ENCODE assay signal across 8 mouse cellular contexts in genomic region chr8:71595862-71596261, GRCm38 (mm10). TPM values are rescaled to one million over a fixed set of nuclear protein-coding genes. Genes with fewer than 3 reads are reported as not detected.
DNase-seq lines count a peak whose midpoint lies in the region; ATAC-seq and TF ChIP-seq lines count a peak whose summit lies in the region.

No protein-coding gene starts in this region.

- H3K9me3 ChIP-seq in embryonic facial prominence, embryonic 14.5 days (ENCODE audit: control insufficient read depth, low read length): no peaks in the 10 kb centered on the region
- no peaks in the 10 kb centered on the region for H3K9me3 ChIP-seq in kidney, embryonic 16.5 days (ENCODE audit: low read length)

- H3K79me2 ChIP-seq in myocyte (ENCODE audit: control insufficient read depth, insufficient read depth): peaks cover 8% of the 10 kb centered on the region

- H3K36me3 ChIP-seq in embryonic facial prominence, embryonic 14.5 days (ENCODE audit: control insufficient read depth, insufficient read depth, low read length): peaks cover 10% of the 10 kb centered on the region; the same call in 1 of the 2 replicates
- H3K36me3 ChIP-seq in kidney, embryonic 16.5 days (ENCODE audit: insufficient read depth, low read length): peaks cover 6% of the 10 kb centered on the region; the same call in 1 of the 2 replicates
- H3K36me3 ChIP-seq in myocyte (ENCODE audit: control insufficient read depth, insufficient read depth): no peaks in the 10 kb centered on the region

- H3K4me1 ChIP-seq in embryonic facial prominence, embryonic 14.5 days (ENCODE audit: control insufficient read depth, insufficient read depth, low read length): peaks cover 12% of the 10 kb centered on the region
- H3K4me1 ChIP-seq in kidney, embryonic 16.5 days (ENCODE audit: insufficient read depth, low read length): peaks cover 18% of the 10 kb centered on the region

- no peak overlapping the region for H3K27ac ChIP-seq in embryonic facial prominence, embryonic 14.5 days (replicated peaks; ENCODE audit: low read depth, low read length)
- H3K27ac ChIP-seq in kidney, embryonic 16.5 days (ENCODE audit: low read length): no peak overlapping the region

- 0 out of 2 replicates have a peak overlapping the region, but pooled peaks have one; percentile 9 for H3K9ac ChIP-seq in embryonic facial prominence, embryonic 14.5 days (ENCODE audit: low read depth, low read length)
- no peak overlapping the region for H3K9ac ChIP-seq in kidney, embryonic 16.5 days (replicated peaks; ENCODE audit: low read length)

- DNase-seq in 3T3-L1 (ENCODE audit: low read depth, low spot score) (peak; percentile 77), liver (peak; percentile 89)
- peak; percentile 85 to 88 for DNase-seq in adrenal gland, postnatal 4 days (ENCODE audit: low spot score in 2 of 2)
- peak; percentile 85 for DNase-seq in embryonic facial prominence, embryonic 14.5 days (ENCODE audit: low spot score)
- DNase-seq in heart, adult 9 months (ENCODE audit: low spot score in 2 of 2): peak; percentile 65 to 84
- peak; percentile 87 for DNase-seq in spleen, postnatal 36 days (ENCODE audit: low spot score in 2 of 2)

- H3ac ChIP-seq in myocyte (ENCODE audit: control insufficient read depth, insufficient read length): no peak overlapping the region

- peak overlapping the region; percentile 13; the same call in 1 of the 2 replicates for H3K4me2 ChIP-seq in embryonic facial prominence, embryonic 14.5 days (ENCODE audit: low read depth, low read length)
- no peak overlapping the region for H3K4me2 ChIP-seq in kidney, embryonic 16.5 days (replicated peaks; ENCODE audit: low read depth, low read length)
- H3K4me2 ChIP-seq in myocyte (ENCODE audit: low read depth): no peak overlapping the region

- peak; percentile 35 for TF ChIP-seq POLR2A in myocyte (IDR thresholded peaks at IDR 0.05; ENCODE audit: insufficient read length, low read depth)

- no peak overlapping the region for H3K4me3 ChIP-seq in embryonic facial prominence, embryonic 14.5 days (ENCODE audit: low read depth, low read length)
- H3K4me3 ChIP-seq in kidney, embryonic 16.5 days (ENCODE audit: low read length): no peak overlapping the region
- no peak overlapping the region for H3K4me3 ChIP-seq in myocyte

- WGBS in embryonic facial prominence, embryonic 14.5 days: 9% methylated on average over 27 of the region's 27 CpGs
- 10% methylated on average over 26 of the region's 27 CpGs for WGBS in kidney, embryonic 16.5 days

- H3K27me3 ChIP-seq in embryonic facial prominence, embryonic 14.5 days (replicated peaks; ENCODE audit: control insufficient read depth, insufficient read depth, low read length): peaks cover 4% of the 10 kb centered on the region
- H3K27me3 ChIP-seq in kidney, embryonic 16.5 days (ENCODE audit: insufficient read depth, low read length): peaks cover 6% of the 10 kb centered on the region; the same call in 1 of the 2 replicates
- no peaks in the 10 kb centered on the region for H3K27me3 ChIP-seq in myocyte (ENCODE audit: control insufficient read depth, insufficient read depth, insufficient read length)

- ATAC-seq in embryonic facial prominence, embryonic 14.5 days (ENCODE audit: low read depth): peak; percentile 26
- ATAC-seq in kidney, embryonic 16.5 days (ENCODE audit: low FRiP score, low TSS enrichment): peak; percentile 3; the same call in 1 of the 2 replicates

TF ChIP-seq in myocyte, 11 proteins besides CTCF, POLR2A, EP300 and RAD21:
- TF ChIP-seq USF1 (IDR thresholded peaks at IDR 0.05; ENCODE audit: low read depth) (no peak), MYOD1 (IDR thresholded peaks at IDR 0.05; ENCODE audit: control insufficient read depth in 1 of 3, insufficient read length in 2 of 3, low read depth in 2 of 3) (peak in 2 of 3 experiments; percentile 27 to 39), TCF12 (IDR thresholded peaks at IDR 0.05; ENCODE audit: insufficient read depth, poor library complexity, severe bottlenecking) (no peak), CEBPB (IDR thresholded peaks at IDR 0.05; ENCODE audit: insufficient read depth, poor library complexity, severe bottlenecking) (no peak), E2F4 (IDR thresholded peaks at IDR 0.05; ENCODE audit: insufficient read depth) (no peak), REST (IDR thresholded peaks at IDR 0.05; ENCODE audit: insufficient read depth, insufficient read length) (no peak), SRF (IDR thresholded peaks at IDR 0.05; ENCODE audit: control insufficient read depth, insufficient read length, low read depth) (no peak), POLR2AphosphoS2 (IDR thresholded peaks at IDR 0.05; ENCODE audit: insufficient read length, low read depth) (peak; percentile 80), MYOG (IDR thresholded peaks at IDR 0.05; ENCODE audit: control insufficient read depth in 1 of 3, insufficient read depth in 1 of 3, insufficient read length in 2 of 3, low read depth in 2 of 3) (peak in 2 of 3 experiments; percentile 59 to 77), TCF3 (IDR thresholded peaks at IDR 0.05; ENCODE audit: insufficient read length, low read depth) (no peak), MAX (IDR thresholded peaks at IDR 0.05; ENCODE audit: low read depth) (no peak)

RNA-seq across cellular contexts. Expression of gene Fam129c, which starts 1.6 kb away (rescaled TPM):
- 1 to 10 TPM; 3.4 to 4.3 TPM for total RNA-seq in adrenal gland, postnatal 4 days (2021)
- polyA plus RNA-seq in embryonic facial prominence, embryonic 14.5 days (2014; fragmentation: Nextera tagmentation; extraction: Ambion mirVana): 2.3 and 3.5 TPM in 2 replicates
- polyA plus RNA-seq in kidney, embryonic 16.5 days (2015; fragmentation: Nextera tagmentation; extraction: Ambion mirVana): 4.6 and 5.3 TPM in 2 replicates
- 2.9 TPM for polyA plus RNA-seq in myocyte (2012; fragmentation: generic; extraction: Trizol)

RNA-seq across cellular contexts. Expression of gene Pgls, which starts 3.9 kb away (rescaled TPM):
- total RNA-seq in adrenal gland, postnatal 4 days (2021): 100 to 1,000 TPM; 136 to 144 TPM
- polyA plus RNA-seq in embryonic facial prominence, embryonic 14.5 days (2014; fragmentation: Nextera tagmentation; extraction: Ambion mirVana): 239 and 245 TPM in 2 replicates
- polyA plus RNA-seq in kidney, embryonic 16.5 days (2015; fragmentation: Nextera tagmentation; extraction: Ambion mirVana): 244 and 252 TPM in 2 replicates
- 248 TPM for polyA plus RNA-seq in myocyte (2012; fragmentation: generic; extraction: Trizol)

RNA-seq across cellular contexts. Expression of gene Colgalt1, which starts 14.9 kb away (rescaled TPM):
- 10 to 100 TPM; 74.6 to 78.2 TPM for total RNA-seq in adrenal gland, postnatal 4 days (2021)
- 107 and 112 TPM in 2 replicates for polyA plus RNA-seq in embryonic facial prominence, embryonic 14.5 days (2014; fragmentation: Nextera tagmentation; extraction: Ambion mirVana)
- 77.6 and 78.5 TPM in 2 replicates for polyA plus RNA-seq in kidney, embryonic 16.5 days (2015; fragmentation: Nextera tagmentation; extraction: Ambion mirVana)
- 87.0 TPM for polyA plus RNA-seq in myocyte (2012; fragmentation: generic; extraction: Trizol)

RNA-seq across cellular contexts. Expression of gene Slc27a1, which starts 27.2 kb away (rescaled TPM):
- total RNA-seq in adrenal gland, postnatal 4 days (2021): 100 to 1,000 TPM; 110 to 111 TPM
- 15.5 and 20.4 TPM in 2 replicates for polyA plus RNA-seq in embryonic facial prominence, embryonic 14.5 days (2014; fragmentation: Nextera tagmentation; extraction: Ambion mirVana)
- 49.8 and 56.2 TPM in 2 replicates for polyA plus RNA-seq in kidney, embryonic 16.5 days (2015; fragmentation: Nextera tagmentation; extraction: Ambion mirVana)
- polyA plus RNA-seq in myocyte (2012; fragmentation: generic; extraction: Trizol): 33.9 TPM

RNA-seq across cellular contexts. Expression of gene Nxnl1, which starts 29.5 kb away (rescaled TPM):
- under 1 TPM; 0.25 to 0.65 TPM for total RNA-seq in adrenal gland, postnatal 4 days (2021)
- 0.07 TPM in 1 of 2 replicates, not detected in the other for polyA plus RNA-seq in embryonic facial prominence, embryonic 14.5 days (2014; fragmentation: Nextera tagmentation; extraction: Ambion mirVana)
- 0.24 and 0.31 TPM in 2 replicates for polyA plus RNA-seq in kidney, embryonic 16.5 days (2015; fragmentation: Nextera tagmentation; extraction: Ambion mirVana)
- 0.04 TPM for polyA plus RNA-seq in myocyte (2012; fragmentation: generic; extraction: Trizol)
